Mouse (Mus musculus): ENCODE data around the gene Trappc3.

Trappc3 gene

DNA sequence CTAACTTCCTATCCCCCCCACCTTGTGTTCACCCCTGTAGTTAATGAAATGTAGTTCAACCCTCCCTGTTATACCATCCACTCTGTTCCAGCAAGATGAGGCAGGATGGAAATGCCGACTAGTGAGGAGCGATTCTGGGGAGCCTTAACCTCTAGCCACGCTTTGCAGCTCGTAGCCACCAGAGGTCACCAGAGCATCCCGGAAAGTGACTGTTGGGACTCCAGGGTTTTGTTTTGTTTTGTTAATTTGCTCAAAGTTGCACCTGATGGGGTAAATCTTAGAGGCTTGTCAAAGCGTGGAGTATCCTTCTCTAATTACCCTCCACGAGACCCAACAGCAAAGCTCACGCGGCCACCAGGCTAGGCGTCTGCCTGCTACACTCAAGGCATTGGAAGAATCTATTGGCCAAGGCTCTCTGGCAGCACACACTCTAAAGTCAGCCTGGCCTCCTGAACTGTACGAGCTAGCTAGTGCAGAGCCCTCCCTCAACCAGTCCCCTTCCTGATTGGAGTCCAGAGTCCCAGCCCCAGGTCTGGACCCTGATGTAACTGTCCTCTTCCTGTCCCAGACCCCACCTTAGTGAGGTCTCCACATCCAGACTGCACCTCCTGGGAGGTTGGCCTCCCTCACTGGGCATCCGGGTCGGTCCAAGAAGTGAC, 15.9 kb downstream of the Trappc3 start:
- in situ Hi-C loops (cut with MboI, MseI) = no loop called here

DNA sequence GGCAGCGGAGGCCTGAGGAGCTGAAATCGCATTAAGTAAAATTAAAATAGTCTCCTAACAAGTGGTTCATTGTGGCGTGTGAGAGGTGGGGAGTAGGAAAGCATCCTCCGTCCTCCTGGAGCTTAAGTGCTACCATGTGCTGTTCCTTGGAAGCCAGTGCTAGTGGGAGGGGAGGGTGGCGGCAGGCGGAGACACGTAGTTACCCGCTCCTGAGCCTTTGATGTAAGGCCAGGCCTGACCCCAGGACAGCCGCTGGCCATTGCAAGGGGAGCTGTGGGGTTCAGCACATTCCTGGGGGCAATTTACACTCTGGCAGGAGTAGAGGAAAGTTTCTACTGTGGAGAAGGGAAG, 16.4 kb downstream of the Trappc3 start:
- in situ Hi-C loops (cut with MboI, MseI) = no loop called here

DNA sequence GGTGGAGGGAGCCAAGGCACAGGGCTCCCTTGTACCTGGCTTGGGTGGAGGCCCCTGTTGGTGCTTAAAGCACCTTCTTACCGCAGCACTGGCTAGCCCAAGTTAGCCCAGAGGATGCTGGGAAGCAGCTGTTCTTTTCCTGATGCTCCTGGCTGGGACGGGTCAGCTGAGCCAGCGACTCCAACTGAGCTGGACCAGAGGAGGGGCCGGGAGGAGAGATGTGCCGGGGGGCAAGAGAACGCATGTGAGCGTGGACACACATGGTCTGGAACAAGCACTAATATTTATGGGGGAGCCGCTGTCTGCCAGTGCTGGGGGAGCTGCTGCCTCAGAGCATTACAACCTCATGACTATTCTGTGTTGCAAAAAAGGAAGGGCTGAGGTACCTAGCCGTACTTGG, 16.8 kb downstream of the Trappc3 start:
- in situ Hi-C loops (cut with MboI, MseI) = no loop called here

DNA sequence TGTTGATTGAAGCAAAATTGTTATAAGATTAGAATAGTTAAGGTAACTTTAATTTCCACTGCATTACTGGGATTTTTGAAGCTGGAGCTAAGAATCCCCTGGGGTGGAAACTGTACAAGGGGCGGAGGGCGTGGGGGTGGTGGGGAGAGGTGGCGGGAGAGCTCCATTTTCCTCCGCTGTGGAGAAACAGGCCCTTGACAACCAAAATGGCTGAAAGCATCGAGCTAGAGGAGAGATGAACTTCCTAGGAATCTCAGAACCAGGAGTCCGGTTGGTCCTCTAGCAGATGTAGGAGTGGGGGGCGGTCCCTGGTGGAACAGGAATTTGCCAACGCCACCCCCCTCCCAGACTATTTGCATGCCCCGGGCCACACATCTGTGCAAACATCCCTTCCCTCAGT, 19.6 kb downstream of the Trappc3 start:
- in situ Hi-C loops (cut with MboI, MseI) = no loop called here

DNA sequence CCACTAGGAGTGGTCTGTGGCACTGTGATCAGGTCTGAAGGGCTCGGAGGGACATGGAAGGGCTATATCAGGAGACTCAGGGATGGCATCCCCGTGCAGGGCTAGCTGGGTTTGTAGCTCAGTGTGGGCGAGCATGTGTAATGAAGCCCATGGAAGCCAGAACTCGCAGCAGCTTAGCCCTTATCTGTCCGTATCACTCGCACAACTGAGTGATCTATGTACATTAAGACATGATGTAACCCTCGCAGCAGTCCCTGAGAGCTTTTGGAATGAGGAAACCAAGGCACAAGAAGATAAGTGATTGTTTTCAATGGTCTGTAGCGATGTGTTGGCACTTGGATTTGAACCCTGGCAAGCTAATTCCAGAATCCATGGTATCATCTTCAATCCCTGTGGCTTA, 21.5 kb downstream of the Trappc3 start:
- in situ Hi-C loops (cut with MboI, MseI) = no loop called here

DNA sequence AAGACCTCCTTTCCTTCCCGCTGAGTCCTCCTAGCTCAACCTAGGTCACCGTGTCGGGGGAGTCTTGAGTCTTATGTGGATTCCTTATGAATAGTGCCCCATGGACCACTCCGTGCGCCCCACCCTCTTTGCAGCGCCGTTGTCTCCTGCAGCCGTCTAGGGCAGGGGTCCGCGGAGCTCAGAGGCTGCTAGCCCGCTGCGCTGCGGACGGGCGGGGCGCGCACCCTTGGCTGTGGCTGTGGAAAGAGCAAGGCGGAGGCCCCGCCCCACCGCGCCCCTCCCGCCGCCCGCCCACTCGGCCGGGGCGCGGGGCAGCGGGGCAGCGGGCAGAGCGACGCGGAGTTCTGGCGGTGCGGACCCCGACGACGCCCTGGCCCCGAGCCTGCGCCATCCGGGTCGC, 24.4 kb downstream of the Trappc3 start, which contains the start of gene Col8a2:
TSS of gene Col8a2 (plus strand) at position 302 of the 400 bp plus-strand sequence.
- in situ Hi-C loops (cut with MboI, MseI) = no loop called here

DNA sequence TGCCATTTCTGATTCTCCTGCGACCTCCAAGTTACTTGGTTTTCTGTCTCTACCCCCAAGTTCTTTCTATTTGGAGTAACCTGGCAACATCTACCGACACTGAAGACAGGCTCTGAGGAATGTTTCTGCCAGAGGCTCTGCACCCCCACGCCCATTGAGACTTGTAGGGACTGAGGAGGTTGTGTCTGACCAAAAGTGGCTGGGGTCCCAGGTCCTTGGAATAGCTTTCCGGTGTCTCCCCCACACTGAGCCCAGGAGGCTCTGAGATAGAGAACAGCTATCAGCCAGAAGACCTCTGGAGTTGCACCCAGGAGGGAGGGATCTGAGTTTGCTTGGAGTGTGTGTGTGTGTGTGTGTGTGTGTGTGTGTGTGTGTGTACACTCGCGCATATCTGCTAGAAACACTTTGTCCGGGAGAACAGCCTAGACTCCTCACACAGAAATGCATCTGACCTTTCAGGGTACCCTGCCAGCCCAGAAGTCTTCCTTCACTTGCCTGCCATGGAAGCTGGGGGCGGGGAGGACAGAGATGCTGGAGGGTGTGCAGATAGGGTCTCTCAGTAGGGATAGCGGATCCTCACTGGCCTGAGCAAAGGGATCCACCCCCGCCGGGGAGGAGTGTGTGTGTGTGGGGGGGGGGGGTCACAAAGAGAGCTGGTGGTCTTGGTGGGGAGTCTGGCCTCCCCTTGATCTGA, 25.3 kb downstream of the Trappc3 start:
- in situ Hi-C loops (cut with MboI, MseI) = no loop called here

DNA sequence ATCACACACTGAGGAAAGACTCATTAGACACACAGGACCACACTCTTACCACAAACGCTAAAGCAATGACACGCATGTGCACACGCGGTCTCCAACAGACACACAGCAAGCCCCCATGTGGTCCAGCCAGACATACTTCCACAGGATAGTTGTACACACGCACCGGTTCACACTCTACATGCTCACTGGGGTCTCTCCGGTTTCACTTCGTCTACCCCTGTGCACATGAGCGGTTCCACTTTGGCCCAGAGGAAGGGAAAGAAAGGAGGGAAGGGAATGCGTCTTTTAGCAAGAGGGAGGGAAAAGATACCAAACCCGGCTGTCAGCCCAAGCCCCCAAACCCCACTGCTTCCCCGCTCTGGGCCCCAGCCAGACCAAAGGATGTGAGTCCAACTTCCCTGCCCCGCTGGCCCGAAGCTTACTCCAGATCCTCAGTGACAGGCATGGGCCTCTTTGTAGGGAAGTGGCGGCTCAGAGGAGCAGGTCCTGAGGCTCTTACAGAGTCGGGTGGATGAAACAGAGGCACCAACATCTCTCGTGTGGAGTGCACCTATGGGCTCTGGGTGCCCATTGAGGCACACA, 26.1 kb downstream of the Trappc3 start:
- in situ Hi-C loops (cut with MboI, MseI) = no loop called here

DNA sequence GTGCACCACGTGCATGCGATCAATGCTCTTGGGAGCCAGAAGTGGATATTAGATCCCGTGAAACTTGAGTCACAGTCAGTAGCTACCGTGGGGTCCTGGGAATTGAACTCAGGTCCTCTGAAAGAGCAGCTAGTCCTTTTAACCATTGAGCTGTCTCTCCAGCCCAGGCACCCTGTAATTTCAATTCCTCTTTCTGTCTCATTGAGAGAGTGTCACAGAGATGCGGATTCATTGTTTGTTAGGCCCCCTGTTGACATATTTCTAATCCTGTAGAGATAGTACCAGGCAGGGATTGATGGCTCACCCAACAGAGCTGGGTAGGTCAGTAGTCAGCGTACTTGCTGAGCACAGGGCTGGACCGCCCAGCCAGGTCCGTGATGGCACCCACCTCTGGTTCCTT, 28.2 kb downstream of the Trappc3 start:
- in situ Hi-C loops (cut with MboI, MseI) = no loop called here

DNA sequence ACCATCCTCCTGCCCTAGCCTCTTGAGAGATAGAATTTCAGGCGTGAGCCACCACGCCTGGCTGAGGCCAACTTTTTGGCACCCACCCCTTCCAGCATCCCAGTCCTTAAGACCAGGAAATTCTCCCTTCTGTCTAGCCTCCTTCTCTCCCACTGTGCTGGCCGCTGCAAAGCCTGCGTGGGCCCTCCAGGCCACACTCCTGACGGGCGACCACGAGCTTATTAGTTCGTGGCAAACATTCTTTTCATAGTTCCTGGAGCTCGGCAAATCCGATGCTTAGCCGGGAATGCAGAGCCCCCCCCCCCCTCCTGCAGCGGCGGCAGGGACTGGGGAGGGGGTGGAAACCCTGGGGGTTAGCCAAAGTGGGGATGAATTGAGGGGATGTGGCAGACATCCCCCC, 29.1 kb downstream of the Trappc3 start:
- in situ Hi-C loops (cut with MboI, MseI) = no loop called here

DNA sequence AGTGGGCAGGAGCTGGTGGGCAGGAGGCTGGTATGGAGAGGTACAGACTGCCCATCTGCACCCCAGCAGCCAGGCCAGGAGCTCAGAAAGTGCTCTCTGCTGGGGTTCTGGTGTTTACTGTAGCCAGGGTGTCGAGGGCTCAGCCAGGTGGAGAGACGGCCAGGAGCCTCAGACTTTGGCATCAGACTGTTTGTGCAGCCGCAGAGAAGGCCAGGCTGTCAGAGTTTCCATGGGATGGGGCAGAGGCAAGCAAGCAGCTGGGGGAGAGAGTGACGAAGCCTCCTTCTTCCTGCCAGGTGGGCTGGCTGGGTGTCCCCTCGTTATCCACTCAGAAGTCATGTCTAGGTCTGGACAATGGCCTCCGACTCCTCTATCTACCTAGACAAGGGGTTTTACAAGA, 33.0 kb downstream of the Trappc3 start:
- in situ Hi-C loops (cut with MboI, MseI) = no loop called here

DNA sequence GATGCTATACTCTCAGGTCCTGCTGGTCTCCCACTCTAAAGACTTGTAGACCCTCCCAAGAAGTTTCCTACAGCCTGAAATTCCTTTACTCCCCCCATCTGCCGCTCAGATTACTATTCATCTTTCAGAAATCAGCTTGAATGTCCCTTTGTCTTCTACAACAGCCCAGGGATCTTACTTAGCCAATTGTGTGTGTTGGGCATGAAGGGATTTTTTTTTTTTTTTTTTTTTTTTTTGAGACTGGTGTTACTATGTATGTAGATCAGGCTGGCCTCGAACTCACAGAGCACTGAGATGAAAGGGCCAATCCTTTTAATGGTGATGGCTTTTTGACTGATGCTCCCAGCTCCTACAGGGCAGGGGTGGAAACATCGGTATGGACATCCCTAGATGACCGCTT, 33.8 kb downstream of the Trappc3 start:
- in situ Hi-C loops (cut with MboI, MseI) = no loop called here

DNA sequence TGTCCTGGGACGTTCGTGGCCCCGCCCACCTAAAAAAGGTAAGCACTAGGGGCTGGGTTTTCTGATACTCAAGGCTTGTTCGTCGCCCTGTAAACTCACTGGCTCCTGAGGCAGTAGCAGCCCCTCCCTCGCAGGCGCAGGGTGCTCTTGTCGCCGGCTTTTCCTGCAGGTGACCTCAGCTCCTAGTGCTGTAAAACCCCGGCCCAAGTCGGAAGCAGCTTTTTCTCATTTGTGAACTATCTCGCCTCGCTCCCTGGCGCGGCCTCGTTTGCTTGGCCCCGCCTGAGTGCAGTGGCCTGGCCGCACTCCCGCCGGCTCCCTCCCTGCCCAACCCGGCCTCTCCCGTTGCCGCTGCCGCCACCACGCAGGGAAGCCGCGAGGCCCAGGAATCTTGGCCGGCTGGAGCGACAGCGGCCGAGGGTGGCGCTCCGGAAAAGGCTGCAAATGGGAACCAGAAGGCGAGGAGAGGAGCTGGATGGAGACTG, 34.5 kb downstream of the Trappc3 start:
- in situ Hi-C loops (cut with MboI, MseI) = no loop called here

DNA sequence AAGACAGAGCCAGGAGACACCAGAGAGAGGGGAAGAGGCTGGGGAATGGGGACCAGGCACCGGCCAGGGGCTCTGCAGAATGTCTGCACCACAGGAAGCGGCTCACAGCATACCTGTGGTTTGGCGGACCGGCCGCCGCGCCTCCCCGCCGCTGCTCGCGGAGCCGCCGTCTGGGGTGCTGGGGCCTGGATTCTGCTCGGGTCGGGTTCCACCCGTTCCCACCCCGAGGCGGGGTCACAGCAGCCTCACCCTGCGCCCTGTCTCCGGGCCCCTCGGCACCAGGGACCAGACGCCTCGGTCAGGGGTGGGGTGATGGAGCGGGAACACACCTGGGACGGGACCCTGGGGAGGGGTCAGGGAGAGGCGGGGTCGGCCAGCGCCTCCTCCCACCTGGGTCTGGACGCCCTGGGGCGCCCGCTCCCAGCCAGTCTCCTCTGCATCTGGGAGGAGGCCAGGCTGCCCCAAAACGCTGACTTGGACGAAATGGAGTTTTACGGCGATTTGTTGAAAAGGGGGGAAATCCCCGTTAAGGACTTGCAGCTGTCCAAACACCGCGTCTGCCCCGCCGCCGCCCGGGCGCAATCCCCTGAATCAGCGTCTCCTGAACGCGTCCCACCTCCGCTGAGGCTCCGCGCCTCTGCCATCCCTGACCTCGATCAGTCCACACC, 38.9 kb downstream of the Trappc3 start:
- in situ Hi-C loops (cut with MboI, MseI) = no loop called here

DNA sequence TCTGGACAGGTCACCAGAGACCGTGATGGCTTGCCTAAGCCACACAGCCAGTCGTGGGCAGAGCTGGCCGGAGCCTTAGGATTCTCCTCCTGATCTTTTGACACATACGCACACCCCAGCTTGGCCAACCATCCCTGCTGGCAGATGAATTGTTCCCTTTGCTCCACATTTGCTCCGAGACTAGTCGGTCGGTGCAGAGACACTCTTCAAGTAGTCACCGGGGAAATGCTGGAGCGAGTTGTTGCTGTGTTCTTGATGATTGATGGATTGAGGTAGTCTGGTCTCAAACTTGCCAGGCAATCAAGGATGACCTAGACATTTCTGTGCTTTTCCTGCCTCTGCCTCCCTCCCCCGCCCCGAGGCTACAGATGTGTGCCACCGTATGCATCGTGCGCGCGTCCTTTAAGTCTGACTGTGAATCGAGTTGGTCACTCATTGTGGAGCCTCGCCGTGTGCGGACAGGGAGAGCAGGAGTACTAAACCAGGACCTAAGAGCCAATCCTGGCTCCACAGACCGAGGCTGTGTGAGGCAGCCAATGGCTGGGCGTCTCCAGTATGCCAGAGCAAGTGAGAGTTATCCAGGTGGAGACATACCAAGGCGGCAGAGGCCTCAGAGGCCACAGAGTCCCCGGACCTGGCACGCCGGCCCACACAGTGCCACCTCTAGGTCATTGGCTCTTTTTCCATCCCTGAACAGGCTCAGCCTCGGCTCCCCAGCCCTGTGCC, 39.6 kb downstream of the Trappc3 start:
- in situ Hi-C loops (cut with MboI, MseI) = no loop called here

DNA sequence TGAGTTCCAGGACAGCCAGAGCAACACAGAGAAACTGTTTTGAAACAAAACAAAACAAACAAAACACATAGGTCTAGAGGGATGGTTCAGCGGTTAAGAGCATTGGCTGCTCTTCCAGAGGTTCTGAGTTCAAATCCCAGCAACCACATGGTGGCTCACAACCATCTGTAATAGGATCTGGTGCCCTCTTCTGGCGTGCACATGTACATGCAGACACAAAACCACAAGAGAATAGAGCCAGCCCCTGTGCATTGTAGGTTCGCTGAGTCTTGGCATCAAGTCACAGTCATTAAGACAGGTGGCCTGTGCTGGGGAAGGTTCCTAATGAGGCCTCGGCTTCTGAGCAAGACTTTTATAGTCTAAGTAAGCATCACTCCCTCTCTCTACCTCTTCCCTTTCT, 41.8 kb downstream of the Trappc3 start:
- in situ Hi-C loops (cut with MboI, MseI) = no loop called here

DNA sequence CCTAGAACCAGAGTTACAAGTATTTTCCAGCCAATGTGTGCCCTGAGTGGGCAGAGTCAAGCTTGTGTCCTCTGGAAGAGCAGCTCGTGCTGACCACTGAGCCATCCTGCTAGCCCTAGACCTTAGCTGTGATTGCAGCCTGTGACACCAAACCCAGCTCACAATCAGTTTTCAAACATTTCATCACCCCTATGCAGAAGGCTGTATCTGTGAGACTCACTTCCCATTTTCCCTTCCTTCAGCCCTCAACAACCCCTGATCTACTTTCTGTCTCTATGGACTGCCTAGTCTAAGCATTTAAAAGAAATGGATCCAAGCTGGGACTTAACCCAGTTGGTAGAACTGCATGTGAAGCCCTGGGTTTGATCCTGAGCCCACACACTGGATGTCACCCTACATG, 43.3 kb downstream of the Trappc3 start:
- in situ Hi-C loops (cut with MboI, MseI) = loop anchor here (5.0 kb wide), 1 partner anchor 78 kb away; no protein-coding TSS in a partner anchor

DNA sequence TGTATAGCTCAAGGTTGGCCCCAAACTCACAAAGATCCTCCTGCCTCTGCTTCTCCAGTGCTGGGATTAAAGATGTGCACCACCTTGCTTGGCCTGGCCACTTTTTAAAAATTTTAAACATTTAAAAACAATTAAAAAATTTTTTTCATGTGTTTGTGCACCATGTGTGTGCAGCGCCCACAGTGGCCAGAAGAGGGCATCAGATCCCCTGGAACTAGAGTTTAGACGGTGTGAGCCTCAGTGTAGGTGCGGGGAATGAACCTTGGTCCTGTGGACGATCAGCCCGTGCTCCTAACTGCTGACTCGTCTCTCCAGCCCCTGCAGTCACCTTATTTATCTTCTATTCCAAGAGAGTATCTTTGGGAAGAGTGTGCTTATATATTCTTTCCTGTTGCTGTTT, 43.9 kb downstream of the Trappc3 start:
- in situ Hi-C loops (cut with MboI, MseI) = loop anchor here (5.0 kb wide), 1 partner anchor 79 kb away; no protein-coding TSS in a partner anchor

DNA sequence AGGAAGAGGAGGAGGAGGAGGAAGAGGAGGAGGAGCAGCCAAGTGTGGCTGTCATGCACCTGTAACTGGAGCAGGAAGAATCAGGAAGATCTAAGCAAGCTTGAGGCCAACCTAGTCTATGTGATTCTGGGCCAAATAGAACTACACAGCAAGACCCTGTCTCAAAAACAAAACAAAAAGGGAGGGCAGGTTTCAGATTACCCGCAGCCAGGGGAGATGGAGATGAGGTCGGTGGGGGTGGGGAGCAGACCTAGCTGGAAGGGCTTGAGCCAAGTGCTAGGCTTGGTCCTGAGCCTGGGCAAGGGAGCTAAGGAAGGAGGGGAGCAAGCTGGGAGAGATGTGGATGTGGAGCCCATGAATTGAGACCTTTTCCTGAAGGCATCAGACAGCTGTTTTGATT, 44.7 kb downstream of the Trappc3 start:
- in situ Hi-C loops (cut with MboI, MseI) = loop anchor here (5.0 kb wide), 1 partner anchor 80 kb away; no protein-coding TSS in a partner anchor

DNA sequence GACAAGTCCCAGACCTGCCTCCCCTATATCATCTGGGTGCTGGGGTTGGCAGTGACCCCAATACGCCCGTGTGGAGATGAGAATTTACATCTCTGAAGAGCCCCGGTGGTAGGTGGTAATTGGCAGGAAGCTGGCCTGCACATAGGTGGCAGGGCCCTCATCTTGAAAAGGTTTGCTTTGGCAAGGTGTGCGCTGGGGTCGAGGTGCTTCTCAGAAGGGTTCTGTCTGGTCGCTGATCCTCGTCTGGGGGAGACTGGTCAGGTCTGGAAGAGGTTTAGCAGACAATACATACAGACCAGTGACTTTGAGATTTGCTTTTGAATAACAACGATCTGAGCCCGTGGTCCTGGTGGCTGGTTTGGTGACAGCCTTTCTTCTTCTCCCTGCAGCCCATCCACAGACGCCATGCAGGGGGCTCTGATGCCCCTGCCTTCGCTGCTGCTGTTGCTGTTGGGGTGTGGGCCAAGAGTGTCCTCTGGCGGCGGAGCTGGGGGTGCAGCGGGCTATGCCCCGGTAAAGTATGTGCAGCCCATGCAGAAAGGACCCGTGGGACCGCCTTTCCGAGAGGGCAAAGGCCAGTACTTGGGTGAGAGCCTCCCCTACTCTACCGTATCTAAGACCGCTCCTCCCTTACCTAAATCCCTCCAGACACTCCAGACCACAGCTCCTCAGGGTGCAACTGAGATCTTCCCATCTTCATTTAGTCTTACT, 47.2 kb downstream of the Trappc3 start:
- in situ Hi-C loops (cut with MboI, MseI) = loop anchor here (5.0 kb wide), 1 partner anchor 82 kb away; no protein-coding TSS in a partner anchor

DNA sequence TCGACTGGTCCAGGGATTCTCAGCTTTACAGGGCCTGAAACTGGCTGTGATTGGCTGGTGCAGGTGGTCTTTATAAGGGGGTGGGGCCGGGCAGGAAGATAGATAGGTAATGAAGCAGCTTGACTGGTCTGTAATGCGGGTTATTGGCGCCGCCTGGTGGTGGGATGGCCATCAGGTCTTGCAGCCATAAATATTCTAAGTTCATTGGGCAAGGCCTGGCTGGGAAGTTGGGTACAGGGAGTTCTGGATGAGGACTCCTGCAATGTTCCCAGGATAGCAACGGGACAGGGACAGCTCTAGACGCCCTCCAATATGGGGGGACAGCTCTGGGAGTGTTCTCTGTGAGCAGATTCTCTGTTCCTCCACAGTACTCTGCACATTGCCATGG, 47.8 kb downstream of the Trappc3 start:
- in situ Hi-C loops (cut with MboI, MseI) = loop anchor here (5.0 kb wide), 1 partner anchor 83 kb away; no protein-coding TSS in a partner anchor

Measured in T-helper 1 cell (primary cell).